Mouse (Mus musculus) right cerebral cortex, postnatal 25 days (tissue): ENCODE measurements around the gene Abl1.

ENCODE experiments used
- DNase-seq: peaks from one replicate; pipeline ENCODE4 v3.0.0; 2022

Abl1 gene

DNA sequence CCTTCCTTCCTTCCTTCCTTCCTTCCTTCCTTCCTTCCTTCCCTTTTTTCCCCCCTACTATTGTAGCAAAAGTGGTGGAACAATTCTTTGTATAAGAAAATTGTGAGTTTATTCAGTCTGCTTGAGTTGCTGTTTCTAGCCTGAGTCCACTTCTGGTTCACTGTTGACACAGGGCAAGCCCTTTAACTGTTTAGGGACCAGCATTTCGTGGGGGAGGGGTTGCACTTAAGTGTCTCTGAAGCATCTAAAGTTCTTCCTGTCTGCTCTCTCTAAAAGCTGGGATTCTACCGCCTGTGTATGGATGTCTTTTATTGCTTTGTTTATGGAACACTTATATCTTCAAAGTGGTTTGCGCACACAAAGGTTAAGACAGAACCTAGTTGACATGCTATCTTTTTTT lies 1.9 kb downstream of the Abl1 start:
- DNase-seq, result no peak

DNA sequence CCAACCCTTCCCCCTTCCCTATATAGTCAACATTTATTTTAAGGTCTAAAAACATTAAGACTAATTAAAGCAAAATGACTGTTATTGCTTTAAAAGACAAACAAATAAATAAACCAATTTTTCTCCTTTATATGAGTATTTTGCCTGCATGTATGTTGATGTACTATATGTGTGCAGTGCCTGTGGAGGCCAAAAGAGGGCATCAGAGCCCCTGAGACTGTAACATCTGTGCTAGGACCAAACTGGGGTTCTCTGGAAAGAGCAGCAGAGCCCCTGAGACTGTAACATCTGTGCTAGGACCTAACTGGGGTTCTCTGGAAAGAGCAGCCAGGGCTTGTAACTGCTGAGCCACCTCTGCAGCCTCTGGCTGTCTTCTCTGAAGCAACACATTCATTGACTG lies 10.0 kb downstream of the Abl1 start:
- DNase-seq, result no peak

DNA sequence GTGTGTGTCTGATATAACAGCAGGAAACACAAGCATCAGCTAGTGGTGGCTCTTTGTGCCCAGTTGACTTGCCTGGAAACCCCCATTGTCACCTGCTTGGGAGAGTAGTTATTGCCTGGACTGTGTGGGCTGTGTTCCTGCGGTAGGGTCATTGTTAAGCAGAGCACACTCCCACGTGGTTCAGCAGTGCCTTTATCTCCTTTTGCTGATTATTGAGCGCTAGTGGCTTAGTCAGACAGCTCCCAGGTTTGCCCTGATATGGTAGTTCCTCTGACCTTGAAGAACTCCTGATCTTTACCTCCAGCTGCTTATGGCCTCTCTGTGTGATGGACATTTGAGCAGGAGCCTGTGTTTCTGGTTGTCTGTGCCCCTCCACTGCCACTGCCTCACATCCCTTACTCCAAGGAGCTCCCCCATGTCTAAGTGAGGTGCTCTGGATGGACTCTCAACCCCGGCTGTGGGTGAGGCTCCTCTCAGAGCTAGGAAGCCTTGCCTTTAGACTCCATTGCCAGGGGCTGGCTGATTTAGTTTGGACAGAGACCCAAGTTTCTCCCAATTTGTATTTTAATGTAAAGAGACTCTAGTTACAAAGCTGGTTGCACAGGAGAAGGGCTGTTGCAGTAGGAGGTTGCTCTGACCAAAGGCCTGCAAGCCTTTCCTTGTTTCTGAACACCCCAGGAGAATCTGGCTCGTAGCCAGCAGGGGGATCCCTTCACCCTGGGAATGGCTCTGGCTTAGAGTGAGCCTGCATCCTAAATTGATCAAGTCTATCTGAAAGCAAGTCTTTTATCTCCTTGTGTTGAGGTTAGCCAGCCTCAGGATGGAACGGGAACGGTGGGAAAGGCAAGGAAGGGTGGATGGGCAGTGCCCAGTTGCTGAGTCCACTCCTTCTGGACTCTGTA lies 12.6 kb downstream of the Abl1 start:
- no peak for DNase-seq

DNA sequence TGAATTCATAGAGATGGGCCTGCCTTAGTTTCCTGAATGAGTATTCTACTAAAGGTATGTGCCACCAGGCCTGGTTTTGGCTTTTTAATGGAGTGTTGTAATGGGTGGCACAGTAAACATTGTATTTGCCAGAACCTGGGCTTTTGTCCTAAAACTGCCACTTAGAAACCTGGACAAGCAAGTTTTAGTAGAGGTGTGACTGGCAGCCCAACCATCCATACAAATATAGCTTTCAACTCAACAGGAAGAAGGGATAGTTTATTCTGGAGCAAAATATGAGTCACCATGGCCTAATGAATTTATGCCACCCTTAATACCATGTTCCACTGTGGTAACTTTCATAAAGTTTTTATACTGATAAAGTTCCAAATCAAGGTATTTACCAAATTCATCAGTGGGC lies 15.1 kb downstream of the Abl1 start:
- no peak for DNase-seq

DNA sequence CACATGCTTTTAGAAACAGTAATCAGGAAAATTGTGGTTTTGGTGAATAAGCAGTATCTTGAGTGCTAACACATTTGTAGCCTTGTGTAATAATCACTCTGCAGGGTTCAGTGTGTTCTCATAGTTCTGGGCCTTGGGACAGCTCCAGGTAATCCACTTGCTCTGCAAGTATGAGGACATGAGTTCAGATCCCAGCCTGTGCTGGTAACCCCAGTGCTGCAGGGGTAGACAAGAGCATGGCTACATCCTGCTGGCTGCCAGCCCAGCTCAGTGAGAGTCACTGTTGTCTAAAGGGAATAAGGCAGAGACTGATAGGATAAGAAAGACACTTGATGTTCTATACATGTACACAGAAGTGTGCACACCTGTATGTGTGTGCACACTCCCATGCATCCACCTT lies 17.7 kb downstream of the Abl1 start:
- no peak for DNase-seq

DNA sequence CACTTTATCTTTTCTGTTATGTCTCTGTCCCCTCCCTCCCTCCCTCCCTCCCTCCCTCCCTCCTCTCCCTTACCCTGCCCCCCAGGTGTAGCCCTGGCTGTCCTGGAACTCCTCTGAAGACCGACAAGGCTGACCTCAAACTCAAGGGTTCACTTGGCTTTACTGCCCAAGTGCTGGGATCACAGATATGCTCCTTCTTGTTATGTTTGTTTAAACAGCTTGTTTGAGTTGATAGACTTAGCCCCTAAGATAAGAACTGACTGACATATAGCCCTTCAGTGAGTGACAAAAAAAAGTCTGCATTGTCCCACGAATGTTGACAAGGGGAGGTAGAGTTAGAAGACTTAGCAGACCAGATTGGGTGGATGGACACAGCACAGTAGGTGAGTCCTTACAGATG lies 18.4 kb downstream of the Abl1 start:
- no peak for DNase-seq

DNA sequence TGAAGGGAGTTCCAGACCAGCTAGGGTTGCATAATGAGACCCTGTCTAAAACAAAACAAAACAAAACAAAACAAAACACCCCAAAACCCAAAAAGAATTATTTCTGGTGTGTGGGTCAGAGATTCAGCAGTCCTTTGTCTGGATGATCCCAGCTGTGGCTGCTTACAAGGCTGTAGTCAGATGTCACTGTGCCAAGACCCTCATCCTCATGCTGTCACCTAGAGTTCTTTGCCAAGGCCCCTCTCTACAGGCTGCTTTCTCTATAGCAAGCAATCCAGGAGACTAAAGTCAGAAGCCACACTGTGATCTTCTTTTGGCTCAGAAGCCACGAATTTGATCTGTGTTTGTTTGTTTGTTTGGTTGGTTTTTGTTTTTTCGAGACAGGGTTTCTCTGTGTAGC lies 24.5 kb downstream of the Abl1 start:
- DNase-seq, result no peak

DNA sequence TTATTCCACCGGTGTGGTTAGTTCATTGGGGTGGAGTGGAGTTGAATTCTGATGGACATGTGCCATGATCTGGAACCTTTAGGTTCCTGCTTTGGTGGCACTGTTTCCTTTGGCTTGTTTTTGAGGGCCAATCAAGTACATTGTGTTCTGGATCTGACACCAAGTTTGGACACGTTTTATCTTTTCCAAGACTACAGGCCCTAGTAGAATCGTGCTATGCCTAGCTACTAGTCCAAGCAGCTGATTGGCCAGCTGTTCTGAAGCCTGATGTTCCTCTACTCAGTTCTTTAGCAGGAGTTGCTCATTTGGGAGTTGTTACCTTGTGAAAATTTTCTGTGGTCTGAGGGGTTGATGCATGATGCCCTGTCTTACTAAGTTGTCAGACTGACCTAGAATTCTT lies 25.6 kb downstream of the Abl1 start:
- DNase-seq, result no peak

DNA sequence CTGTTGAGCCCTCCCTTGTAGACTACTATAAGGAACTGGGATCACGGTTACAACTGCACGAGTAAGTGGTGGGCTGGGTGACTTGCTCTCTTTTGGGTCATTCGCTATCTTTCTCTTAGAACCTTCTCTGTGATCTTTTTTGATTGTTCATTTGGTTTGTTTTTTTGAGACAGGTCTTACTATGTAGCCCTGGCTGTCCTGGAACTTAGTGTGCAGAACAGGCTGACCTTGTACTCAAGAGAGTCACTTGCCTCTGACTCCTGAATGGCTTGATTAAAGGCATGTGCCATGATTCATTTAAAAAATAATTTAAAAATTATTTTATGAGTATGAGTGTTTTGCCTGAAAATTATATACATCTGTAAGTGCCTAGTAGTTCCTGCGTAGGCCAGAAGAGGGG lies 26.6 kb downstream of the Abl1 start:
- no peak for DNase-seq

DNA sequence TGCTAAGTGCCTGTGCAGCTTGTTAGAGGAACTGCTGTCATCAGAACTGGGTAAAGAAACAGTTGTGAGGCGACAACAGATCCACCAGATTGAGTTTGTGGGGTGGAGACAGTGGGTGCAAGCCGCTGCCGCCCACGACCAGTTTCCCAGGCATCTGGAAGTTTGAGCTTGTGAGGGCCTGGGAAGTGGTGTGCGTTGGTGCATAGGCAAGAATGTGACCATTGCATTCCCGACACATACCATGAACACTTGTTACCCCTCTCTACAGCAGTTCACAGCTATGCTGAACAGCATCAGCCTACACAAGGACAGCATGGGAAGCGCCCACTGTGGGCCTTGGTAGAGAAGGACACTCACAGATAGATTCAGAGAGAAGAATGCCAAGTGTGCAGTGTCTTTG lies 27.8 kb downstream of the Abl1 start:
- DNase-seq, result peak; percentile 38

DNA sequence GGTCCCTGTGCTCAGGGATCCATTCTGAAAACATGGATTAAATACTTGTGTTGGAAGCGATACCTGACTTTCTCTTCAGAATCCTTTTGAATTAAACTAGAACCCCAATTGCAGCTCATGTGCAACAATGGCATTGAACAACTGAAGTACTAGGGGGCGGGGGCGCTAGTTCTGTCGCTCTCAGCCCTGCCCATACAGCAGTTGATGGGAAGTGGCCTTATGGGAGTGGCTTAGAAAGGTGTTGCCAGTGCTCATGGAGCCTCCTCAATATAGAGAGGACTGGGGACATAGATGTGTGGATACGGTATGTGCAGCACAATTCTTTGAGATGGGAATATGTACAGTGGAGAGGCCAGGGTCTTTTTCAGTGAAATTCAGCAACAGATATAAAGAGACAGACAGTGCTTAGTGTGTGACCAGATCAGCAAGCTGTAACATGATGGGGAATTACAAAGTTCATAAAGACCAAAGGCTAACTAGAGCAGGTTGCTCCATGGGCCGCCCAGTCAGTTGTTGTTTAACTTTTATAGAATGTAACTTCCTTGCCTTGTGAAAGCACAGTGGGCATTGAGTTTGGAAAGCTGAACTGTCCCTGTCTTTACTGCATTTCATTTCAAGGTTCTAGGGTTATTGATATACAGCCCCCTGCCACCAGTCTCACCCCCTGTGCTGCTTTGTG lies 31.2 kb downstream of the Abl1 start:
- no peak for DNase-seq

DNA sequence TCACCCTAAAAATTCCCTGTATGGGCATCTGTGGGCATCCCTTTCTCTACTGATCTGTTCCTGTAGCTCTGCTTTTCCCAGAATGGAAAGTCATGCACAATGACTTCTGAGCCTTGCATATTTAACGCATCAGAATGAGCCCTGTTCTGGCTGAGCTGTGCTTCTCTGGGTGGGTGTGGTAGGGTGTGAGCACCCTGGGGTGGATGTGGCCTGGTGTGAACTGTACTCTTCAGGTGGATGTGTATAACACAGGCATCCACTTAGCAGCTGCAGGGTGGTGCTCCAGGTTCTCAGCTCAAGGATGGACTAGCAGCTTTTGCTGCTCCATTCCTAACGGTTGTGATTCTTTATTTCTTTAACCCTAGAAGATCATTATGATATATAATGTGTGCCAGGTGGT lies 31.8 kb downstream of the Abl1 start:
- DNase-seq, result no peak

DNA sequence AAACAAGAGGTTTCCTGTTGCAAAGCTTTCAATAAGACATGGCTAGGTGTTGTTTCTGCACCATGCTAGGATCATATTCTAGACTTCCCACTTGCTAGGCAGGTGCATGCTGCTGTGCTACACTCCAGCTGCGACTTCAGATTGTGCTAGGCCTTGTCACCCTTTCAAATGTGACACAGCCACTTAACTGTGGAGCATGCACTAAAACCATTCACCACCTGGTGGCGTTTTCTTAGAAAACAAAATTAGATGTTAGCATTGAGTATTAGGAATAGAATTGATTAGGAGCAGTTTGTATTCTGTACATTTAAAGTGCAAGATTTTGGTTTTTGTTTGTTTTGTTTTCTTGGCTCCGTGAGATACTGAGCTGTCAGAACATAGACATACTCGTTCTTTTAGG lies 32.6 kb downstream of the Abl1 start:
- DNase-seq, result no peak

DNA sequence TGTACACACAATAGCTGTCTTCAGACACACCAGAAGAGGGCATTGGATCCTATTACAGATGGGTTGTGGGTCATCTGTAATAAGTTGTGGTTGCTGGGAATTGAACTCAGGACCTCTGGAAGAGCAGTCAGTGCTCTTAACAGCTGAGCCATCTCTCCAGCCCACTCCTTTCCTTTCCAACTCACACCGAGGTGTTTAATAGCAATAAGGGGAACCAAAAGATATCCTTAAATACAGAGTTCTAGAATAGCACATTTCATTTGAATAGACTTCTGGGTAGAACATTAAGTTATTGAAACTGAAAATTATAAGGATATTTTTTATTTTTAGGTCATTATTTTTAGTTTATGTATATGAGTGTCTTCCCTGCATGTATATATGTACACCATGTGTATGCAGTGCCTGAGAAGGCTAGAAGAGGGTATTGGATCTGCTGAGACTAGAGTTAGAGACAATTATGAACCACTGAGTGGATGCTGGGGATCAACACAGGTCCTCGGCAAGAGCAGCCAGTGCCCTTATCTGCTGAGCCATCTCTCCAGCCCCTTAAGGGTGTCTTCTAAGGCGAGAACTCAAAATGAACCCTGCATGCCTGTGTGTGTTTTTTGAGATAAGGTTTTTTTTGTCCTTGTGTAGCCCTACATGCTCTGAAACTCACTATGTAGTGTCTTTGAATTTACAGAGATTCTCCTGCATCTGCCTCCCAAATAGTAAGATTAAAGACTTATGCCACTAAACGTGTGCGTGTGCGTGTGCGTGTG lies 36.7 kb downstream of the Abl1 start:
- DNase-seq, result no peak

DNA sequence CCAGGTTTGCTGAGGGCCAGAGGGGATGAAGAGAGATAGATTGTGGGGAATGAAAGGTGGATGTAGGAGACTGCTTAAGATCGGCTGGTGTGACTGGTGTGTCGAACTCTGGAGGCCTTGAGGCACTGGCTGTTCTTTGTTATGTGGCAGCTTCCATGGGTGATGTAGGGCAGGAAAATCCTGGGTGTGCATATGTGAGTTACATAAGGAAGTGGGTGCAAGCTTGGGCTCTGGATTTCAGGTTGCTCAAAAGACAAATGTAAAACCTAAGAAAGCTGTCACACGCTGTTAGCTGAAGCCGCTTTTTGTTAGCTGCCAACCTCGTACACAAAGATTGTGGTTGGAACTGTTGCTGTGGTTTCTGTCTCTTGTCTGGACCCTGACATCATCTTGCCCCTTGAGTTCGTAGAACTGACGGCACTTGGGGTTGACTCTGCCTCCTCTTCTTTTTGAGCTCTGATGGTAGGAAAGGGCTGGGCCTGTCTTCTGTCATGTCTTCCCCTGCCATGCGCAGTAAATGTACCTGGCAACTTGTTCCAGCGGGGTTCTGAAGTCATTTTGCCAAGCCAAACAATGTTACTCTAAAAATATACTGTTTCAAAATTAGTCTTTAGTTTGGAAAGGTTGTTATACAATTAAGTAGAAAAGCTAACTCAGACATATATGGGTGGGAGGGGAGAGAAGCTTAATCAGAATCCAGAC lies 39.6 kb downstream of the Abl1 start:
- DNase-seq, result no peak

DNA sequence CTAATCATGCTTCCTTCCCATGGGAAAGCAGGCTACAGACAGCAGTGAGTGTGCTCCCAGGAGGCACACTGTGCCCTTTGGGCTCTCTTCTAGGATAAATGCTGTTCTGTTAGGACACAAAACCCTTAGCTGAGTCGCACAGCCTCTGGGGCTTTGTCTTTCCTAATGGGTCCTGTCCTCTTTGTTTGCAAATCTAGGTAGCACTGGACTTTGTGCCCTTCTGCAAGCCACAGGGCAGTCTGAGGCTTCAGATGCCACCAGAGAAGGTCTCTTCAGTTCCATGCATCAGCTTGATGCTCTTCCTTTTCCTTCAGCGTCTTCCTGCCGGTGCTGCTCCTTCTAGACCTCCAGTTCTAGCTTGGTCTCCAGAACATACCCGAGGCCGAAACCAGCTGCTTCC lies 42.5 kb downstream of the Abl1 start:
- no peak for DNase-seq

DNA sequence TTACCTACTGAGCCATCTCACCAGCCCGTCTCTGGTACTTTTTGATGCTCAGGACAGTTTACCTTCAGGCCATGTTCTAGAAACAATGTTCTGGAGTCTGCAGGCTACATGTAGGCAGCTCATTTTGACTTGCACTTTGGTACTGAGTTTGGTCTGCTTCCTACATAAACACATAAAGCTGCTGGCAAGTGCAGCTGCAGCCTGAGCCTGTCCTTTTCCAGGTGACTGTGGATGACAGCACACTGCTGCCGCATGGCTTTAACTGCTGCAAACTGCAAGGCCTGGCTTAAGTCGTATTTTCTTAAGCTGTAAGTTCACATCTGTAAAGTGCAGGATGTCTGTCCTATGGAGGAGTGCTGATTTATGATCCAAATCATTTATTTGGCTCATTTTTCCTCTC lies 44.3 kb downstream of the Abl1 start:
- no peak for DNase-seq

DNA sequence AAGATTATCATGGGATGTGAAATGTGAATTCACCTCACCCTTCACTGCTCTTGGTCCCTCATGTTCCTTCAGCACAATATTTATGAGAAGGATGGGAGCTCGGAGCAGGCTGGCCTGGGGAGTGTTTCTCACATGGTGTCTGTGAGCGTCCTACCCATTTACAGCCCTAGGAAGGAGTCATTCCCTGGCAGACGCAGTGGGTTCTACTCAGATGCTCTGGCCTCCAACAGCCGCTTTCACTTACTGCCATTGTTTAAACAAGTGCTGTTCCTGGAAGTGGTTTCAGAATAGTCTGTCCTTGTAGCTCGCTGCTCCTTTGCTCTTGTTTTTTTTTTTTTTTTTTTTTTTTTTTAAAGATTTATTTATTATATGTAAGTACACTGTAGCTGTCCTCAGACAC lies 45.4 kb downstream of the Abl1 start:
- DNase-seq, result no peak

DNA sequence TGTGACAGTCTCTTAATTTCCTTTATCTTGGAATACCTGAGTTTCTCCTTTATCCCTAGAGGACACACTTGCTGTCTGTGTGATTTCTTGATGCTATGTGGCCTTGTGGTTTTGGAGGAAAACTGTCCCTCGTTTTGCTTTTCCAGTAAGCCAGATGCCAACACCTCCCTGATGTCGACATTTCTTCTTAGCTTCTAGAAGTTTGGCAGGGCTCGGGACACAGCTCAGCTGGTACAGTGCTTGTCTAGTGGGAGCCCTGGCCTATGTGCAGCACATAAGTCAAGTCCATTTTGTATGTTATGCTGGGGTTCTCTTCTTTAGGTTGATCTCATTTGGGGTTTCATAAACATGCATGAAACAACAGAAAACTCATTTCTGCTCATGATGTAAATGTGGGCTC lies 50.9 kb downstream of the Abl1 start:
- no peak for DNase-seq

DNA sequence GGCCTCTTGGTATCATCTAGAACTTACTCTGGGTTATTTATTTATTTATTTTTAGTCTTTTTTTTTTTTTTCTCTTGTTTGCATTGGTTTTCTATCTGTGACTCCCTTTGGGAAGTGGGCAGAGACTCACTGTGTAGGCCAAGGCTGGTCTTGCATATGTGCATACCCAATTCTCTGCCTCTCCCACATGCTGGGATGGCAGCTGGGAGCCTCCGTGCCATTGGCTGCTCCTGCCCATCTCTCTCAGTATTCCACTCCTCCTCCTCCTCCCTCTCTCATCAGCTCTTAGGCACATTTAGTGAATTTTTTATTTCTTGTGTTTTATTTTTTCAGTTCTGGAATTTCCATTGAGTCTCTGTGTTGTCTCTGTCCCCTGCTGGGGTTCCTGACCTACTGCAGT lies 53.6 kb downstream of the Abl1 start:
- no peak for DNase-seq

DNA sequence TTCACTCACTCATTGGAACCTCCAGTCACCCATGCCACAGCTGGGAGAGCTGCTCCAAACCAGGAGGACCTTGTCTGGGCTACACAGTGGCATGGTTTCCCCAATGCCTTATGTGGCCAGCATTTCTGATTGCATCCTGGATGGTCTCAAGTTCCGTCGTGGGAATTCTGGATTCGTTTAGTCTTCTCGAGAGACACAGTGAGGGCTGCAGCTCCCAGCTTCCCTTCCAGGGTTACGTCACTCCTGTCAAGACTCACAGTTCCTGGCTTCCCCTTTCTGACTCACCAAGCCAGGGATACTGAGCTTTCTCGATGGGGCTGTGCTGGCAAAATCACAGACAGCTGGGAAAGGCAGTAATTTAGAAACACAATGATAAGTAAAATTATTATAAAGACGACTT lies 54.0 kb downstream of the Abl1 start:
- no peak for DNase-seq

DNA sequence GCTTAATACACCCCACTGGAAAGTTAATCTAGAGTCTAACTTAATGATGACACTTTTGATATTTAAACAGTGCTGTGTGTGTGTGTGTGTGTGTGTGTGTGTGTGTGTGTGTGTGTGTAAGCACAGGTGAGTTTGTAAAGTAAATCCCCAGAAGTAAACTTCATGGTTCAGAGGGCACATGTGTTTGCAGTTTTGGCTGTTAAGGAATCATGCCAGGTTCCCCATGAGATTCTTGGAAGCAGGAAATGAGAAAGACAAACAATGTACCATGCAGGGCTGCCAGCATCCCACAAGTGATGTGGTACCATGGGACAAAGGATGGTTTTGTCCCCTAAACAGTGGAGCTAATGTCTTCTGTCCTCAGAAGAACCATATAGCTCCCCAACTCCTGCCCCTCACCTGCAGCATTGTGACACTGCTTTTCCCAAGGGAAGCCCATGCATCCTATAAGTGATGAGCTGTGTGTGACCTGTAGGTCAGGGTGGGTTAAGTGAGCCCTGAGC lies 57.6 kb downstream of the Abl1 start:
- DNase-seq, result no peak

DNA sequence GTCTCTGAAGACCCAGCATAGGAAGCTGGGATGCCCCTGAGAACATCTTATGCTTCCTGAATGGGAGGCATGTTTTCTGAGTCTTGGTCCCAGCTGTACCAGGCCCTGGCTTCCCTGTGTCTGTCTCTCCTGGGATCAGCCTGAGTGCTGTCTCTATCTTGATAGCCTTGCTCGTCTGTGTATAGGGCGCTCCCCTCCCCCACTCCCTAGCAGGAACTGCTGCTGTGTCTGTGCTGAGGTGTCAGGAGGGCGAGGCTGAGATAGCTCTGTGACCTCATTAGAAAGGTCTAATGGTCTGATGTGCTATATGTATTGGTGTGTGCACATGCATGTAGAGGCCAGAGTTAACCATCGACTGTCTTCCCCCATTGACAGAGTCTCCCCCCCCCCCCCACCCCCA lies 58.7 kb downstream of the Abl1 start:
- no peak for DNase-seq
